In the genomic region with DNA sequence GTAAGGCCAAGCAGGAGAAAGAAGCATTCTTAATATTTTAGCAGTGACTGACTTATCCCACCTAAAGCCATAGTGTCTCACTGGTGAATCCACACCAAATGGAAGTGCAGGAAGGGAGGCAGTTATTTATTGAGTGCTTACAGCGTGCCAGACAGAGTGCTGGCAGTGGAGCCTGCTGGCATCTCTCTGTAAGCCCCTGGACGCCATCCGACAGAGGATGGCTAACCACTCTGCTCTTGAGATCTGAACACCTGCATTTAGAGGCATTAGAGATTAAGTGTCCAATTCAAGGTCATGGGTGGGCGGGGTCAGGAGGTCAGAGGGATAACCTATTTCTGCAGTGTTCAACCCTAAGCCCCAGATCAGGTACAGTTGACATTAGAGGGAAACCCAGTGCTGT, we compare ENCODE assay signal across 16 mouse cellular contexts. TPM values are rescaled to one million over a fixed set of nuclear protein-coding genes. Genes with fewer than 3 reads are reported as not detected.
DNase-seq lines count a peak whose midpoint lies in the region; ATAC-seq lines count a peak whose summit lies in the region.
"Had no signal": no experiment of that assay in that cellular context is flagged by ENCODE, and none has a peak within 500 bp of the region (broad histone marks: within the 10 kb centered on the region; RNA-seq: fewer than 3 reads in every experiment).

No protein-coding gene starts in this region.

- H3K27ac ChIP-seq in hindbrain, embryonic 13.5 days: no peak overlapping the region
- H3K27ac ChIP-seq in hindbrain, embryonic 10.5 days: no peak overlapping the region
- no peak overlapping the region for H3K27ac ChIP-seq in midbrain, embryonic 14.5 days (replicated peaks; ENCODE audit: low read depth, low read length)
- no peak overlapping the region for H3K27ac ChIP-seq in midbrain, embryonic 10.5 days (replicated peaks)
- H3K27ac ChIP-seq: limb, embryonic 13.5 days had no signal

- peaks cover 48% of the 10 kb centered on the region for H3K4me1 ChIP-seq in hindbrain, embryonic 13.5 days (replicated peaks)
- peaks cover 29% of the 10 kb centered on the region for H3K4me1 ChIP-seq in hindbrain, embryonic 10.5 days (replicated peaks)
- H3K4me1 ChIP-seq in midbrain, embryonic 14.5 days (ENCODE audit: control insufficient read depth, insufficient read depth, low read length): peaks cover 11% of the 10 kb centered on the region; the same call in 1 of the 2 replicates
- peaks cover 27% of the 10 kb centered on the region for H3K4me1 ChIP-seq in midbrain, embryonic 10.5 days

- peak overlapping the region; percentile 69 for H3K4me3 ChIP-seq in hindbrain, embryonic 13.5 days
- no peak overlapping the region for H3K4me3 ChIP-seq in hindbrain, embryonic 10.5 days
- no peak overlapping the region; the same call in 1 of the 2 replicates for H3K4me3 ChIP-seq in midbrain, embryonic 14.5 days (replicated peaks; ENCODE audit: low read depth, low read length)
- no peak overlapping the region for H3K4me3 ChIP-seq in midbrain, embryonic 10.5 days
- H3K4me3 ChIP-seq: limb, embryonic 13.5 days had no signal

- H3K4me2 ChIP-seq in hindbrain, embryonic 13.5 days: peak overlapping the region; percentile 87
- H3K4me2 ChIP-seq in midbrain, embryonic 14.5 days (ENCODE audit: low read length): peak overlapping the region; percentile 86
- H3K4me2 ChIP-seq: limb, embryonic 13.5 days had no signal

- peak; percentile 24 to 45 for DNase-seq in cerebellum, adult 18-20 months
- DNase-seq in cerebellum, postnatal 36 days: no peak
- no peak for DNase-seq in hindbrain, embryonic 10.5 days (ENCODE audit: low spot score)
- DNase-seq in midbrain, embryonic 14.5 days: no peak
- no peak for DNase-seq in midbrain, embryonic 10.5 days (ENCODE audit: low spot score)
- no peak for DNase-seq in lung, postnatal 14 days
- no peak for DNase-seq in gastrocnemius, postnatal 36 days
- DNase-seq: kidney, adult 18-20 months; kidney, postnatal 14 days; lung, adult 18-20 months; lung, postnatal 36 days; right cerebral cortex, postnatal 25 days had no signal

- H3K9me3 ChIP-seq in hindbrain, embryonic 13.5 days: no peaks in the 10 kb centered on the region
- H3K9me3 ChIP-seq in hindbrain, embryonic 10.5 days: no peaks in the 10 kb centered on the region
- H3K9me3 ChIP-seq in midbrain, embryonic 14.5 days (ENCODE audit: control insufficient read depth, low read length): no peaks in the 10 kb centered on the region
- no peaks in the 10 kb centered on the region for H3K9me3 ChIP-seq in midbrain, embryonic 10.5 days (replicated peaks)
- H3K9me3 ChIP-seq: limb, embryonic 13.5 days had no signal

- WGBS in hindbrain, embryonic 13.5 days: 76% methylated on average over 4 of the region's 4 CpGs
- 80% methylated on average over 4 of the region's 4 CpGs for WGBS in hindbrain, embryonic 10.5 days
- 71% methylated on average over 4 of the region's 4 CpGs for WGBS in midbrain, embryonic 14.5 days
- WGBS in midbrain, embryonic 10.5 days: 88% methylated on average over 4 of the region's 4 CpGs

- H3K27me3 ChIP-seq in hindbrain, embryonic 13.5 days: peaks cover 52% of the 10 kb centered on the region
- H3K27me3 ChIP-seq in hindbrain, embryonic 10.5 days (ENCODE audit: insufficient read depth, poor library complexity, severe bottlenecking): peaks cover 61% of the 10 kb centered on the region
- H3K27me3 ChIP-seq in midbrain, embryonic 14.5 days (ENCODE audit: control insufficient read depth, insufficient read depth, low read length): peaks cover 28% of the 10 kb centered on the region
- H3K27me3 ChIP-seq in midbrain, embryonic 10.5 days (ENCODE audit: low read depth, poor library complexity, severe bottlenecking): peaks cover 63% of the 10 kb centered on the region

- no peak for ATAC-seq in hindbrain, embryonic 13.5 days (ENCODE audit: low FRiP score)
- ATAC-seq in midbrain, embryonic 14.5 days (ENCODE audit: low FRiP score, low TSS enrichment): no peak
- ATAC-seq: CD4-positive, CD25-positive, alpha-beta regulatory T cell, adult 4 months had no signal

- intact Hi-C loops in gastrocnemius, postnatal 36 days (cut with DNase I): no loop called here

- H3K36me3 ChIP-seq in hindbrain, embryonic 13.5 days: no peaks in the 10 kb centered on the region
- no peaks in the 10 kb centered on the region for H3K36me3 ChIP-seq in hindbrain, embryonic 10.5 days
- no peaks in the 10 kb centered on the region for H3K36me3 ChIP-seq in midbrain, embryonic 14.5 days (ENCODE audit: control insufficient read depth, insufficient read depth, low read length)
- H3K36me3 ChIP-seq in midbrain, embryonic 10.5 days: no peaks in the 10 kb centered on the region
- H3K36me3 ChIP-seq: G1E; limb, embryonic 13.5 days had no signal

- H3K9ac ChIP-seq in hindbrain, embryonic 13.5 days: peak overlapping the region; percentile 87
- no peak overlapping the region for H3K9ac ChIP-seq in midbrain, embryonic 14.5 days (replicated peaks; ENCODE audit: low read length)
- H3K9ac ChIP-seq: limb, embryonic 13.5 days had no signal

RNA-seq across cellular contexts. Expression of a gene that starts 2.8 kb away (rescaled TPM):
- 4.0 and 4.8 TPM in 2 replicates for polyA plus RNA-seq in hindbrain, embryonic 13.5 days (2015; fragmentation: Nextera tagmentation; extraction: Ambion mirVana)
- polyA plus RNA-seq in hindbrain, embryonic 10.5 days (2016; fragmentation: Nextera tagmentation; extraction: Ambion mirVana): 0.24 and 0.27 TPM in 2 replicates
- 8.6 and 10.7 TPM in 2 replicates for polyA plus RNA-seq in midbrain, embryonic 14.5 days (2014; fragmentation: Nextera tagmentation; extraction: Ambion mirVana)
- 0.12 and 0.25 TPM in 2 replicates for polyA plus RNA-seq in midbrain, embryonic 10.5 days (2016; fragmentation: Nextera tagmentation; extraction: Ambion mirVana)
- under 1 TPM in 1 of 2 experiments, not detected in 1; 0.08 TPM for total RNA-seq in gastrocnemius, postnatal 36 days (2021)
- polyA plus RNA-seq: G1E had no signal

Comparison
In these comparisons a context has a peak if more than half of its experiments do, and no peak if none do; other contexts are left out.
1. DNase-seq: peak in cerebellum, adult 18-20 months (2 of 2); none in cerebellum, postnatal 36 days (0 of 2), hindbrain, embryonic 10.5 days (single experiment), midbrain, embryonic 14.5 days (single experiment), midbrain, embryonic 10.5 days (single experiment), lung, postnatal 14 days (single experiment) and gastrocnemius, postnatal 36 days (0 of 2).